Mouse (Mus musculus) lung, embryonic 16.5 days (tissue): ENCODE data around the gene Ces1d. TPM values are rescaled to one million over a fixed set of nuclear protein-coding genes. Genes with fewer than 3 reads are reported as not detected.
"Not testable (repeated sequence)": the region's sequence is repeated elsewhere in the genome, so short reads cannot be mapped to it uniquely, and the experiment has no call there.

Experiments
- ATAC-seq: fragments of 200-750 bp; cut with Nextera tagmentation; 2 replicates; pipeline ENCODE4 v1.8.0; 2017; ENCODE audit warnings: low read depth, mild to moderate bottlenecking, moderate library complexity
- H3K27ac ChIP-seq: fragments of 300-500 bp; sonication (generic); 2 replicates; pipeline ENCODE4 v1.5.1; 2014; ENCODE audit warnings: mild to moderate bottlenecking, control low read depth, low read length
- H3K27me3 ChIP-seq: fragments of 300-500 bp; sonication (generic); 2 replicates; pipeline ENCODE4 v1.6.1; 2014; ENCODE audit warnings: low read depth, low read length, mixed read lengths; ENCODE audit not compliant: control insufficient read depth, insufficient read depth
- H3K36me3 ChIP-seq: fragments of 300-500 bp; sonication (generic); 2 replicates; pipeline ENCODE4 v1.6.1; 2014; ENCODE audit warnings: low read length; ENCODE audit not compliant: control insufficient read depth, insufficient read depth
- H3K4me1 ChIP-seq: fragments of 300-500 bp; sonication (generic); replicated peaks from 2 replicates; pipeline ENCODE4 v1.6.1; 2014; ENCODE audit warnings: low read length, mixed read lengths; ENCODE audit not compliant: control insufficient read depth, insufficient read depth
- H3K4me2 ChIP-seq: fragments of 300-500 bp; sonication (generic); 2 replicates; pipeline ENCODE4 v1.6.1; 2014; ENCODE audit warnings: low read depth, low read length, control low read depth
- H3K4me3 ChIP-seq: fragments of 300-500 bp; sonication (generic); 2 replicates; pipeline ENCODE4 v1.5.1; 2014; ENCODE audit warnings: mild to moderate bottlenecking, low read length, control low read depth
- H3K9ac ChIP-seq: fragments of 300-500 bp; sonication (generic); 2 replicates; pipeline ENCODE4 v1.6.1; 2014; ENCODE audit warnings: low read length, control low read depth
- H3K9me3 ChIP-seq: fragments of 300-500 bp; sonication (generic); 2 replicates; pipeline ENCODE4 v1.6.1; 2016; ENCODE audit warnings: low read length; ENCODE audit not compliant: control insufficient read depth
- WGBS: fragments of 180-500 bp; shearing (Covaris S2); extraction: QIAGEN DNeasy Blood & Tissue Kit; methylation state at CpG from one replicate; pipeline ENCODE4 v1.1.7; 2014; 5-methylcytosine and 5-hydroxymethylcytosine counted together
- polyA plus RNA-seq: library from polyadenylated mRNA; unstranded; fragments of >200 nt; fragmentation: Nextera tagmentation; extraction: Ambion mirVana; gene quantifications from 2 replicates; pipeline ENCODE4 v1.2.1, GENCODE M21; 2015

Gene Ces1d
- polyA plus RNA-seq, 1 experiment from 2014 or later, result 89.8 TPM

GRCm38 (mm10) chr8:93221896-93222295 lies 24.3 kb upstream of the Ces1d start:
- H3K9me3 ChIP-seq, result no peaks in the 10 kb centered on the region
- no peaks in the 10 kb centered on the region for H3K4me1 ChIP-seq
- H3K4me3 ChIP-seq, result no peak overlapping the region
- H3K4me2 ChIP-seq, result no peak overlapping the region
- no peak overlapping the region for H3K9ac ChIP-seq
- no peaks in the 10 kb centered on the region for H3K27me3 ChIP-seq
- H3K27ac ChIP-seq, result no peak overlapping the region
- WGBS, result 60% methylated on average over 3 of the region's 3 CpGs
- no peak for ATAC-seq
- H3K36me3 ChIP-seq, result no peaks in the 10 kb centered on the region

GRCm38 (mm10) chr8:93217867-93218266 lies 20.2 kb upstream of the Ces1d start:
- H3K4me3 ChIP-seq, result no peak overlapping the region
- H3K9me3 ChIP-seq, result no peaks in the 10 kb centered on the region
- H3K27me3 ChIP-seq, result no peaks in the 10 kb centered on the region
- ATAC-seq, result no peak
- H3K9ac ChIP-seq, result no peak overlapping the region
- no peaks in the 10 kb centered on the region for H3K4me1 ChIP-seq
- H3K36me3 ChIP-seq, result no peaks in the 10 kb centered on the region
- no peak overlapping the region for H3K4me2 ChIP-seq
- WGBS, result 65% methylated on average over 4 of the region's 4 CpGs
- no peak overlapping the region for H3K27ac ChIP-seq

GRCm38 (mm10) chr8:93217375-93217774 lies 19.7 kb upstream of the Ces1d start:
- Histone ChIP-seq H3K9ac (no peak overlapping the region), H3K27ac (no peak overlapping the region), H3K9me3 (no peaks in the 10 kb centered on the region), H3K4me2 (no peak overlapping the region), H3K27me3 (no peaks in the 10 kb centered on the region), H3K4me3 (no peak overlapping the region), H3K36me3 (no peaks in the 10 kb centered on the region), H3K4me1 (no peaks in the 10 kb centered on the region)
- 61% methylated on average over 1 of the region's 1 CpGs for WGBS
- no peak for ATAC-seq

GRCm38 (mm10) chr8:93211091-93211490 lies 13.5 kb upstream of the Ces1d start:
- Histone ChIP-seq H3K9me3 (no peaks in the 10 kb centered on the region), H3K4me3 (no peak overlapping the region), H3K4me1 (no peaks in the 10 kb centered on the region), H3K36me3 (no peaks in the 10 kb centered on the region), H3K4me2 (no peak overlapping the region), H3K9ac (no peak overlapping the region), H3K27me3 (no peaks in the 10 kb centered on the region), H3K27ac (no peak overlapping the region)
- no peak for ATAC-seq

- H3K4me2 ChIP-seq, H3K4me1 ChIP-seq, H3K27ac ChIP-seq, H3K9me3 ChIP-seq, H3K36me3 ChIP-seq, H3K4me3 ChIP-seq, H3K9ac ChIP-seq, H3K27me3 ChIP-seq: not testable (repeated sequence)
- WGBS, result 34% methylated on average over 7 of the region's 7 CpGs
- peak; percentile 22; the same call in 1 of the 2 replicates for ATAC-seq
These were observed 1.5 kb upstream of the Ces1d start for GRCm38 (mm10) chr8:93199146-93199545.

GRCm38 (mm10) chr8:93196436-93196835 lies 1.2 kb downstream of the Ces1d start:
- H3K4me2 ChIP-seq, result peak overlapping the region; percentile 43
- no peaks in the 10 kb centered on the region for H3K9me3 ChIP-seq
- H3K4me1 ChIP-seq, result peaks cover 8% of the 10 kb centered on the region; the same call in 1 of the 2 replicates
- no peaks in the 10 kb centered on the region for H3K36me3 ChIP-seq
- H3K9ac ChIP-seq, result no peak overlapping the region
- 55% methylated on average over 5 of the region's 5 CpGs for WGBS
- H3K27me3 ChIP-seq, result no peaks in the 10 kb centered on the region
- peak overlapping the region; percentile 40 for H3K4me3 ChIP-seq
- H3K27ac ChIP-seq, result peak overlapping the region; percentile 92; the same call in 1 of the 2 replicates
- no peak for ATAC-seq

GRCm38 (mm10) chr8:93180581-93181129 lies 17.0 kb downstream of the Ces1d start:
- Histone ChIP-seq H3K9me3 (no peaks in the 10 kb centered on the region), H3K36me3 (no peaks in the 10 kb centered on the region), H3K27me3 (no peaks in the 10 kb centered on the region), H3K4me3 (no peak overlapping the region), H3K27ac (no peak overlapping the region; the same call in 1 of the 2 replicates), H3K9ac (no peak overlapping the region), H3K4me1 (peaks cover 5% of the 10 kb centered on the region; the same call in 1 of the 2 replicates), H3K4me2 (no peak overlapping the region)
- peak; percentile 90 for ATAC-seq
- WGBS, result 47% methylated on average over 4 of the region's 4 CpGs

GRCm38 (mm10) chr8:93176593-93176992 lies 21.0 kb downstream of the Ces1d start:
- Histone ChIP-seq H3K4me1 (peaks cover 9% of the 10 kb centered on the region; the same call in 1 of the 2 replicates), H3K27me3 (no peaks in the 10 kb centered on the region), H3K9me3 (no peaks in the 10 kb centered on the region), H3K27ac (no peak overlapping the region), H3K4me2 (no peak overlapping the region), H3K9ac (no peak overlapping the region), H3K4me3 (no peak overlapping the region), H3K36me3 (no peaks in the 10 kb centered on the region)
- ATAC-seq, result no peak
- 70% methylated on average over 1 of the region's 1 CpGs for WGBS

GRCm38 (mm10) chr8:93174554-93174953 lies 23.1 kb downstream of the Ces1d start:
- H3K9ac ChIP-seq, result no peak overlapping the region
- 0 out of 2 replicates have a peak, but pooled peaks cover 1% of the 10 kb centered on the region for H3K36me3 ChIP-seq
- H3K4me2 ChIP-seq, result no peak overlapping the region
- ATAC-seq, result no peak
- H3K4me3 ChIP-seq, result no peak overlapping the region
- no peaks in the 10 kb centered on the region for H3K9me3 ChIP-seq
- WGBS, result 81% methylated on average over 2 of the region's 2 CpGs
- no peak overlapping the region for H3K27ac ChIP-seq
- peaks cover 5% of the 10 kb centered on the region; the same call in 1 of the 2 replicates for H3K4me1 ChIP-seq
- no peaks in the 10 kb centered on the region for H3K27me3 ChIP-seq
